Mouse (Mus musculus) limb, embryonic 11.5 days (tissue): ENCODE measurements around the gene Ttc9b. TPM values are rescaled to one million over a fixed set of nuclear protein-coding genes. Genes with fewer than 3 reads are reported as not detected.

ENCODE experiments used
- ATAC-seq: fragments of 200-750 bp; cut with Nextera tagmentation; 2 replicates; pipeline ENCODE4 v1.8.0; 2017; ENCODE audit warnings: low read depth; ENCODE audit not compliant: insufficient number of reproducible peaks, low FRiP score, low TSS enrichment
- DNase-seq: peaks from one replicate; pipeline ENCODE4 v3.0.0-alpha.2; 2015; ENCODE audit warnings: low spot score
- H3K27ac ChIP-seq: fragments of 300-500 bp; sonication (generic); replicated peaks from 2 replicates; pipeline ENCODE4 v1.5.1; 2014; ENCODE audit warnings: low read depth, mild to moderate bottlenecking, low read length
- H3K27me3 ChIP-seq: fragments of 300-500 bp; sonication (generic); 2 replicates; pipeline ENCODE4 v1.6.1; 2014; ENCODE audit warnings: mild to moderate bottlenecking, low read length, mixed read lengths; ENCODE audit not compliant: control insufficient read depth, insufficient read depth
- H3K36me3 ChIP-seq: fragments of 300-500 bp; sonication (generic); 2 replicates; pipeline ENCODE4 v1.6.1; 2014; ENCODE audit warnings: mild to moderate bottlenecking, low read length, moderate library complexity, mixed read lengths; ENCODE audit not compliant: control insufficient read depth, insufficient read depth
- H3K4me1 ChIP-seq: fragments of 300-500 bp; sonication (generic); 2 replicates; pipeline ENCODE4 v1.6.1; 2014; ENCODE audit warnings: low read length, mixed read lengths; ENCODE audit not compliant: control insufficient read depth, insufficient read depth
- H3K4me2 ChIP-seq: fragments of 300-500 bp; sonication (generic); 2 replicates; pipeline ENCODE4 v1.6.1; 2014; ENCODE audit warnings: low read depth, mild to moderate bottlenecking, moderate library complexity; ENCODE audit not compliant: severe bottlenecking
- H3K4me3 ChIP-seq: fragments of 300-500 bp; sonication (generic); 2 replicates; pipeline ENCODE4 v1.5.1; 2014; ENCODE audit warnings: low read depth, low read length
- H3K9ac ChIP-seq: fragments of 300-500 bp; sonication (generic); 2 replicates; pipeline ENCODE4 v1.6.1; 2014; ENCODE audit warnings: mild to moderate bottlenecking, low read length
- H3K9me3 ChIP-seq: fragments of 300-500 bp; sonication (generic); 2 replicates; pipeline ENCODE4 v1.6.1; 2016; ENCODE audit warnings: low read length; ENCODE audit not compliant: control insufficient read depth
- WGBS: fragments of 180-500 bp; shearing (Covaris S2); extraction: QIAGEN DNeasy Blood & Tissue Kit; methylation state at CpG from one replicate; pipeline ENCODE4 v1.1.7; 2014; 5-methylcytosine and 5-hydroxymethylcytosine counted together
- polyA plus RNA-seq: library from polyadenylated mRNA; unstranded; fragments of >200 nt; fragmentation: Nextera tagmentation; extraction: Ambion mirVana; gene quantifications from 2 replicates; pipeline ENCODE4 v1.2.1, GENCODE M21; 2014

Gene Ttc9b
- polyA plus RNA-seq, 1 experiment from 2014 or later, result 0.15 TPM

- Histone ChIP-seq H3K27me3 (peaks cover 25% of the 10 kb centered on the region), H3K4me1 (no peaks in the 10 kb centered on the region), H3K27ac (no peak overlapping the region), H3K4me2 (no peak overlapping the region), H3K9me3 (no peaks in the 10 kb centered on the region), H3K4me3 (no peak overlapping the region), H3K36me3 (no peaks in the 10 kb centered on the region), H3K9ac (no peak overlapping the region)
- WGBS, result 95% methylated on average over 11 of the region's 11 CpGs
- ATAC-seq (no peak), DNase-seq (no peak)
These were observed 4.0 kb upstream of the Ttc9b start for GRCm38 (mm10) chr7:27649723-27650122.

- Histone ChIP-seq H3K4me3 (no peak overlapping the region), H3K4me1 (no peaks in the 10 kb centered on the region), H3K36me3 (no peaks in the 10 kb centered on the region), H3K9ac (no peak overlapping the region), H3K4me2 (no peak overlapping the region), H3K9me3 (no peaks in the 10 kb centered on the region), H3K27me3 (peaks cover 36% of the 10 kb centered on the region), H3K27ac (no peak overlapping the region)
- DNase-seq, result peak; percentile 82
- 2% methylated on average over 10 of the region's 10 CpGs for WGBS
- no peak for ATAC-seq
These were observed 2.8 kb upstream of the Ttc9b start for GRCm38 (mm10) chr7:27650949-27651348.

- Histone ChIP-seq H3K9ac (no peak overlapping the region), H3K4me1 (no peaks in the 10 kb centered on the region), H3K9me3 (no peaks in the 10 kb centered on the region), H3K27ac (no peak overlapping the region), H3K4me3 (no peak overlapping the region), H3K27me3 (peaks cover 64% of the 10 kb centered on the region), H3K36me3 (peaks cover 4% of the 10 kb centered on the region; the same call in 1 of the 2 replicates), H3K4me2 (no peak overlapping the region)
- ATAC-seq (no peak), DNase-seq (no peak)
- WGBS, result 62% methylated on average over 20 of the region's 20 CpGs
These were observed 1.0 kb downstream of the Ttc9b start for GRCm38 (mm10) chr7:27654607-27655276.

- Histone ChIP-seq H3K27me3 (peaks cover 64% of the 10 kb centered on the region), H3K9ac (no peak overlapping the region), H3K36me3 (peaks cover 4% of the 10 kb centered on the region; the same call in 1 of the 2 replicates), H3K4me3 (no peak overlapping the region), H3K9me3 (no peaks in the 10 kb centered on the region), H3K27ac (no peak overlapping the region), H3K4me2 (no peak overlapping the region), H3K4me1 (no peaks in the 10 kb centered on the region)
- ATAC-seq (no peak), DNase-seq (no peak)
- WGBS, result 39% methylated on average over 11 of the region's 11 CpGs
These were observed 1.8 kb downstream of the Ttc9b start for GRCm38 (mm10) chr7:27655545-27655944.

GRCm38 (mm10) chr7:27656600-27656999 is 2.9 kb downstream of the Ttc9b start:
- WGBS, result 91% methylated on average over 16 of the region's 16 CpGs
- peaks cover 4% of the 10 kb centered on the region; the same call in 1 of the 2 replicates for H3K36me3 ChIP-seq
- no peaks in the 10 kb centered on the region for H3K9me3 ChIP-seq
- no peak overlapping the region for H3K9ac ChIP-seq
- no peaks in the 10 kb centered on the region for H3K4me1 ChIP-seq
- no peak overlapping the region for H3K27ac ChIP-seq
- no peak for DNase-seq
- no peak overlapping the region for H3K4me2 ChIP-seq
- H3K27me3 ChIP-seq, result peaks cover 64% of the 10 kb centered on the region
- no peak for ATAC-seq
- no peak overlapping the region for H3K4me3 ChIP-seq

GRCm38 (mm10) chr7:27657824-27658395 is 4.2 kb downstream of the Ttc9b start:
- no peak overlapping the region for H3K4me2 ChIP-seq
- 20% methylated on average over 53 of the region's 53 CpGs for WGBS
- H3K27ac ChIP-seq, result no peak overlapping the region
- no peaks in the 10 kb centered on the region for H3K9me3 ChIP-seq
- H3K4me3 ChIP-seq, result no peak overlapping the region
- ATAC-seq, result no peak
- H3K36me3 ChIP-seq, result peaks cover 4% of the 10 kb centered on the region; the same call in 1 of the 2 replicates
- H3K4me1 ChIP-seq, result no peaks in the 10 kb centered on the region
- peaks cover 57% of the 10 kb centered on the region for H3K27me3 ChIP-seq
- H3K9ac ChIP-seq, result no peak overlapping the region
- DNase-seq, result no peak

GRCm38 (mm10) chr7:27658712-27659663 is 5.3 kb downstream of the Ttc9b start:
- H3K36me3 ChIP-seq, result peaks cover 4% of the 10 kb centered on the region; the same call in 1 of the 2 replicates
- no peaks in the 10 kb centered on the region for H3K4me1 ChIP-seq
- no peak overlapping the region for H3K27ac ChIP-seq
- DNase-seq (no peak), ATAC-seq (no peak)
- H3K4me2 ChIP-seq, result no peak overlapping the region
- H3K27me3 ChIP-seq, result peaks cover 46% of the 10 kb centered on the region
- WGBS, result 58% methylated on average over 14 of the region's 14 CpGs
- no peak overlapping the region for H3K9ac ChIP-seq
- H3K9me3 ChIP-seq, result no peaks in the 10 kb centered on the region
- no peak overlapping the region for H3K4me3 ChIP-seq

- no peak for ATAC-seq
- no peak overlapping the region for H3K4me2 ChIP-seq
- H3K27me3 ChIP-seq, result peaks cover 22% of the 10 kb centered on the region
- H3K27ac ChIP-seq, result no peak overlapping the region
- no peak for DNase-seq
- H3K9me3 ChIP-seq, result no peaks in the 10 kb centered on the region
- H3K9ac ChIP-seq, result no peak overlapping the region
- peaks cover 4% of the 10 kb centered on the region; the same call in 1 of the 2 replicates for H3K36me3 ChIP-seq
- no peaks in the 10 kb centered on the region for H3K4me1 ChIP-seq
- WGBS, result 88% methylated on average over 4 of the region's 4 CpGs
- H3K4me3 ChIP-seq, result no peak overlapping the region
These were observed 8.3 kb downstream of the Ttc9b start for GRCm38 (mm10) chr7:27662038-27662437.
